Comparison of ENCODE assay signal across 24 mouse cellular contexts in the genomic region with DNA sequence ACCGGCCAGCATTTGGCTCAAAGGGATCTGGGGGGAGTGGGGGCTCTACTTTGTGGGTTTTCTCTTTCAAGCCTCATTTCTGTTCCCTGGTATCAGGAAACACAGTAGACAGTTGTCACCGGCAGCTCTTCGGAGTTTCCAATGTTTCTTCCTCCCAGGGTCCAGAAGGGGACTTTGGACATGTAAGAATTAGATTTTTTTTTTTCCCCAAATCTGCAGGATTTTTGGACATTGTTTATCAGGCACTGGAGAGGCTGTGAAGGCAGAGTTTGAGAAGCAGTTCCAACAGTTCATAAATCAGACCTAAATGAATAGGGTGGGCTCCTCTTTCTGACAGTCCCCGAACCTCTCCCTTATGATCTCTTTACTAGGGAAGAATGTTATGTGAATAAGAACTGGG.
A peak's percentile ranks its signal among the peaks of the same experiment; 100 is the strongest.
DNase-seq lines count a peak whose midpoint lies in the region; ATAC-seq and TF ChIP-seq lines count a peak whose summit lies in the region.
"Had no signal": no experiment of that assay in that cellular context is flagged by ENCODE, and none has a peak within 500 bp of the region (broad histone marks: within the 10 kb centered on the region; RNA-seq: fewer than 3 reads in every experiment).

No protein-coding gene starts in this region.

- no peaks in the 10 kb centered on the region for H3K9me3 ChIP-seq in heart, embryonic 13.5 days
- no peaks in the 10 kb centered on the region for H3K9me3 ChIP-seq in kidney, embryonic 15.5 days (replicated peaks)
- no peaks in the 10 kb centered on the region for H3K9me3 ChIP-seq in lung, embryonic 15.5 days
- H3K9me3 ChIP-seq: embryonic facial prominence, embryonic 15.5 days; forebrain, embryonic 10.5 days; G1E had no signal

- no peaks in the 10 kb centered on the region for H3K79me2 ChIP-seq in heart, adult 2 months (replicated peaks; ENCODE audit: control insufficient read depth, insufficient read depth, low read length)

- H3K4me1 ChIP-seq in heart, embryonic 13.5 days: peaks cover 31% of the 10 kb centered on the region
- no peaks in the 10 kb centered on the region; the same call in 1 of the 2 replicates for H3K4me1 ChIP-seq in heart, adult 2 months (ENCODE audit: control insufficient read depth, insufficient read depth, low read length)
- peaks cover 19% of the 10 kb centered on the region for H3K4me1 ChIP-seq in kidney, embryonic 15.5 days
- H3K4me1 ChIP-seq in lung, embryonic 15.5 days: peaks cover 26% of the 10 kb centered on the region
- H3K4me1 ChIP-seq: embryonic facial prominence, embryonic 15.5 days had no signal

- no peak for TF ChIP-seq POLR2A in heart, adult 2 months (IDR thresholded peaks at IDR 0.05; ENCODE audit: insufficient read depth, low read depth, low read length)
- TF ChIP-seq POLR2A in brain, embryonic 14.5 days (IDR thresholded peaks at IDR 0.05; ENCODE audit: borderline replicate concordance, extremely low read depth, insufficient read depth, insufficient read length, poor library complexity, severe bottlenecking): no peak

- H3K27me3 ChIP-seq in heart, embryonic 13.5 days (replicated peaks): no peaks in the 10 kb centered on the region
- no peaks in the 10 kb centered on the region for H3K27me3 ChIP-seq in heart, adult 2 months (ENCODE audit: control insufficient read depth, insufficient read depth, low read length)
- no peaks in the 10 kb centered on the region for H3K27me3 ChIP-seq in kidney, embryonic 15.5 days
- no peaks in the 10 kb centered on the region for H3K27me3 ChIP-seq in lung, embryonic 15.5 days
- H3K27me3 ChIP-seq: embryonic facial prominence, embryonic 15.5 days had no signal

- no peak overlapping the region for H3K9ac ChIP-seq in heart, embryonic 13.5 days
- no peak overlapping the region for H3K9ac ChIP-seq in heart, adult 2 months (ENCODE audit: low read depth, low read length)
- no peak overlapping the region for H3K9ac ChIP-seq in kidney, embryonic 15.5 days
- H3K9ac ChIP-seq in lung, embryonic 15.5 days: no peak overlapping the region
- H3K9ac ChIP-seq: embryonic facial prominence, embryonic 15.5 days had no signal

- 0 out of 2 replicates have a peak overlapping the region, but pooled peaks have one; percentile 17 for H3K27ac ChIP-seq in heart, embryonic 13.5 days (replicated peaks)
- no peak overlapping the region for H3K27ac ChIP-seq in heart, adult 2 months
- peak overlapping the region; percentile 56; the same call in 1 of the 2 replicates for H3K27ac ChIP-seq in kidney, embryonic 15.5 days
- H3K27ac ChIP-seq in lung, embryonic 15.5 days: peak overlapping the region; percentile 59
- H3K27ac ChIP-seq: embryonic facial prominence, embryonic 15.5 days; forebrain, embryonic 10.5 days; gastrocnemius, adult 2 months had no signal

- no peak for TF ChIP-seq EP300 in heart, adult 2 months (IDR thresholded peaks at IDR 0.05; ENCODE audit: insufficient read depth, low read depth, low read length)

- ATAC-seq in heart, embryonic 13.5 days (ENCODE audit: extremely low read depth, insufficient number of reproducible peaks, low FRiP score, low TSS enrichment): no peak
- no peak for ATAC-seq in kidney, embryonic 15.5 days (replicated peaks; ENCODE audit: low FRiP score)
- peak; percentile 81 for ATAC-seq in lung, embryonic 15.5 days (ENCODE audit: borderline replicate concordance, extremely low read depth, low FRiP score, low TSS enrichment)
- ATAC-seq: CD4-positive, CD25-positive, alpha-beta regulatory T cell, adult 4 months; forebrain, embryonic 14.5 days had no signal

- no peaks in the 10 kb centered on the region for H3K36me3 ChIP-seq in heart, embryonic 13.5 days
- no peaks in the 10 kb centered on the region for H3K36me3 ChIP-seq in heart, adult 2 months (ENCODE audit: control insufficient read depth, insufficient read depth, low read length)
- H3K36me3 ChIP-seq in kidney, embryonic 15.5 days: no peaks in the 10 kb centered on the region
- H3K36me3 ChIP-seq in lung, embryonic 15.5 days: no peaks in the 10 kb centered on the region
- H3K36me3 ChIP-seq: embryonic facial prominence, embryonic 15.5 days; forebrain, embryonic 10.5 days; G1E had no signal

- WGBS in heart, embryonic 13.5 days: 68% methylated on average over 4 of the region's 4 CpGs
- WGBS in heart, adult 2 months: 59% methylated on average over 4 of the region's 4 CpGs
- WGBS in kidney, embryonic 15.5 days: 40% methylated on average over 4 of the region's 4 CpGs
- WGBS in lung, embryonic 15.5 days: 41% methylated on average over 4 of the region's 4 CpGs

- H3K4me2 ChIP-seq in heart, embryonic 13.5 days: no peak overlapping the region
- no peak overlapping the region for H3K4me2 ChIP-seq in kidney, embryonic 15.5 days
- H3K4me2 ChIP-seq in lung, embryonic 15.5 days: no peak overlapping the region
- H3K4me2 ChIP-seq: embryonic facial prominence, embryonic 15.5 days had no signal

- TF ChIP-seq CTCF in heart, adult 2 months (IDR thresholded peaks at IDR 0.05): no peak
- TF ChIP-seq CTCF in brain, embryonic 14.5 days (IDR thresholded peaks at IDR 0.05; ENCODE audit: borderline replicate concordance, extremely low read depth, insufficient read depth, insufficient read length): no peak

- no peak for DNase-seq in heart, adult 2 months
- no peak for DNase-seq in kidney, postnatal 36 days
- DNase-seq in lung, adult 18-20 months: no peak
- peak; percentile 7 for DNase-seq in brain, embryonic 14.5 days (ENCODE audit: low read depth)
- DNase-seq: adrenal gland, adult 8-10 months; adrenal gland, postnatal 36 days; B cell, adult 2 months; cerebellum, adult 11 months; cerebellum, adult 8-10 months; cerebellum, postnatal 14 days; embryo, embryonic 11 days; gastrocnemius, adult 2 months; gastrocnemius, postnatal 25 days; heart, postnatal 10 days; heart, postnatal 4 days had no signal

- intact Hi-C loops in heart, adult 2 months (cut with DNase I): no loop called here

- H3K4me3 ChIP-seq in heart, embryonic 13.5 days: no peak overlapping the region
- H3K4me3 ChIP-seq in heart, adult 2 months: no peak overlapping the region
- no peak overlapping the region for H3K4me3 ChIP-seq in kidney, embryonic 15.5 days (replicated peaks)
- no peak overlapping the region for H3K4me3 ChIP-seq in lung, embryonic 15.5 days
- H3K4me3 ChIP-seq: embryonic facial prominence, embryonic 15.5 days; erythroblast, embryonic 14.5 days; forebrain, embryonic 10.5 days; gastrocnemius, adult 2 months had no signal
